Mouse (Mus musculus) neural tube, embryonic 14.5 days (tissue): ENCODE data around the gene Slc3a1. TPM values are rescaled to one million over a fixed set of nuclear protein-coding genes. Genes with fewer than 3 reads are reported as not detected.

Source experiments
- ATAC-seq: fragments of 200-750 bp; cut with Nextera tagmentation; 2 replicates; pipeline ENCODE4 v1.8.0; 2017; ENCODE audit warnings: low read depth, mild to moderate bottlenecking, moderate TSS enrichment, moderate library complexity
- H3K27ac ChIP-seq: fragments of 300-500 bp; sonication (generic); 2 replicates; pipeline ENCODE4 v1.5.1; 2014; ENCODE audit warnings: low read depth, mild to moderate bottlenecking, control low read depth, low read length, moderate library complexity, mixed read lengths
- H3K27me3 ChIP-seq: fragments of 300-500 bp; sonication (generic); 2 replicates; pipeline ENCODE4 v1.6.1; 2014; ENCODE audit warnings: low read length; ENCODE audit not compliant: control insufficient read depth, insufficient read depth
- H3K36me3 ChIP-seq: fragments of 300-500 bp; sonication (generic); 2 replicates; pipeline ENCODE4 v1.6.1; 2014; ENCODE audit warnings: low read length, mixed read lengths; ENCODE audit not compliant: control insufficient read depth, insufficient read depth
- H3K4me1 ChIP-seq: fragments of 300-500 bp; sonication (generic); 2 replicates; pipeline ENCODE4 v1.6.1; 2014; ENCODE audit warnings: low read length; ENCODE audit not compliant: control insufficient read depth, insufficient read depth
- H3K4me2 ChIP-seq: fragments of 300-500 bp; sonication (generic); 2 replicates; pipeline ENCODE4 v1.6.1; 2014; ENCODE audit warnings: mild to moderate bottlenecking, low read depth, low read length, control low read depth
- H3K4me3 ChIP-seq: fragments of 300-500 bp; sonication (generic); 2 replicates; pipeline ENCODE4 v1.5.1; 2014; ENCODE audit warnings: low read depth, low read length, control low read depth, mixed read lengths
- H3K9ac ChIP-seq: fragments of 300-500 bp; sonication (generic); replicated peaks from 2 replicates; pipeline ENCODE4 v1.6.1; 2014; ENCODE audit warnings: low read depth, mild to moderate bottlenecking, control low read depth, low read length, mixed read lengths
- H3K9me3 ChIP-seq: fragments of 300-500 bp; sonication (generic); 2 replicates; pipeline ENCODE4 v1.6.1; 2016; ENCODE audit warnings: low read length; ENCODE audit not compliant: control insufficient read depth
- WGBS: fragments of 180-500 bp; shearing (Covaris S2); extraction: QIAGEN DNeasy Blood & Tissue Kit; methylation state at CpG from one replicate; pipeline ENCODE4 v1.1.7; 2014; 5-methylcytosine and 5-hydroxymethylcytosine counted together
- polyA plus RNA-seq: library from polyadenylated mRNA; unstranded; fragments of >200 nt; fragmentation: Nextera tagmentation; extraction: Ambion mirVana; gene quantifications from 2 replicates; pipeline ENCODE4 v1.2.1, GENCODE M21; 2014

Slc3a1 gene
- polyA plus RNA-seq, 1 experiment from 2014 or later, result 0.27 TPM

- no peaks in the 10 kb centered on the region for H3K9me3 ChIP-seq
- H3K4me1 ChIP-seq, result no peaks in the 10 kb centered on the region
- no peak overlapping the region for H3K9ac ChIP-seq
- H3K27ac ChIP-seq, result no peak overlapping the region
- H3K4me2 ChIP-seq, result no peak overlapping the region
- no peak for ATAC-seq
- WGBS, result 86% methylated on average over 3 of the region's 3 CpGs
- H3K4me3 ChIP-seq, result no peak overlapping the region
- H3K27me3 ChIP-seq, result no peaks in the 10 kb centered on the region
- H3K36me3 ChIP-seq, result no peaks in the 10 kb centered on the region
Observed at GRCm38 (mm10) chr17:85027247-85027646, 929 bp upstream of the Slc3a1 start.

- Histone ChIP-seq H3K9ac (no peak overlapping the region), H3K36me3 (no peaks in the 10 kb centered on the region), H3K4me3 (no peak overlapping the region), H3K27me3 (no peaks in the 10 kb centered on the region), H3K27ac (no peak overlapping the region), H3K4me1 (no peaks in the 10 kb centered on the region), H3K4me2 (no peak overlapping the region), H3K9me3 (no peaks in the 10 kb centered on the region)
- WGBS, result 93% methylated on average over 10 of the region's 10 CpGs
- no peak for ATAC-seq
Observed at GRCm38 (mm10) chr17:85028797-85029196, 621 bp downstream of the Slc3a1 start.

GRCm38 (mm10) chr17:85030651-85031050, 2.5 kb downstream of the Slc3a1 start:
- ATAC-seq, result no peak
- Histone ChIP-seq H3K27me3 (no peaks in the 10 kb centered on the region), H3K27ac (no peak overlapping the region), H3K9me3 (no peaks in the 10 kb centered on the region), H3K4me1 (no peaks in the 10 kb centered on the region), H3K4me2 (no peak overlapping the region), H3K9ac (no peak overlapping the region), H3K36me3 (no peaks in the 10 kb centered on the region), H3K4me3 (no peak overlapping the region)
- WGBS, result 72% methylated on average over 5 of the region's 5 CpGs

- no peak for ATAC-seq
- Histone ChIP-seq H3K9ac (no peak overlapping the region), H3K9me3 (no peaks in the 10 kb centered on the region), H3K4me2 (no peak overlapping the region), H3K27me3 (no peaks in the 10 kb centered on the region), H3K4me3 (no peak overlapping the region), H3K27ac (no peak overlapping the region), H3K4me1 (no peaks in the 10 kb centered on the region), H3K36me3 (no peaks in the 10 kb centered on the region)
- WGBS, result 91% methylated on average over 3 of the region's 3 CpGs
Observed at GRCm38 (mm10) chr17:85033087-85033486, 4.9 kb downstream of the Slc3a1 start.

- Histone ChIP-seq H3K9me3 (no peaks in the 10 kb centered on the region), H3K36me3 (no peaks in the 10 kb centered on the region), H3K4me1 (no peaks in the 10 kb centered on the region), H3K4me3 (no peak overlapping the region), H3K9ac (no peak overlapping the region), H3K4me2 (no peak overlapping the region), H3K27me3 (no peaks in the 10 kb centered on the region), H3K27ac (no peak overlapping the region)
- ATAC-seq, result peak; percentile 49; the same call in 1 of the 2 replicates
- 67% methylated on average over 11 of the region's 11 CpGs for WGBS
Observed at GRCm38 (mm10) chr17:85034068-85034467, 5.9 kb downstream of the Slc3a1 start.

GRCm38 (mm10) chr17:85037855-85038254, 9.7 kb downstream of the Slc3a1 start:
- no peaks in the 10 kb centered on the region for H3K36me3 ChIP-seq
- no peak for ATAC-seq
- WGBS, result 88% methylated on average over 5 of the region's 5 CpGs
- no peak overlapping the region for H3K9ac ChIP-seq
- H3K27me3 ChIP-seq, result no peaks in the 10 kb centered on the region
- no peak overlapping the region for H3K4me2 ChIP-seq
- no peak overlapping the region for H3K27ac ChIP-seq
- no peaks in the 10 kb centered on the region for H3K4me1 ChIP-seq
- H3K4me3 ChIP-seq, result no peak overlapping the region
- no peaks in the 10 kb centered on the region for H3K9me3 ChIP-seq

- Histone ChIP-seq H3K9ac (no peak overlapping the region), H3K9me3 (no peaks in the 10 kb centered on the region), H3K4me1 (no peaks in the 10 kb centered on the region), H3K27me3 (no peaks in the 10 kb centered on the region), H3K4me2 (no peak overlapping the region), H3K36me3 (no peaks in the 10 kb centered on the region), H3K27ac (no peak overlapping the region), H3K4me3 (no peak overlapping the region)
- 83% methylated on average over 4 of the region's 4 CpGs for WGBS
- no peak for ATAC-seq
Observed at GRCm38 (mm10) chr17:85038311-85038710, 10.1 kb downstream of the Slc3a1 start.

- Histone ChIP-seq H3K9ac (no peak overlapping the region), H3K4me3 (no peak overlapping the region), H3K4me2 (no peak overlapping the region), H3K9me3 (no peaks in the 10 kb centered on the region), H3K36me3 (no peaks in the 10 kb centered on the region), H3K27ac (no peak overlapping the region), H3K27me3 (no peaks in the 10 kb centered on the region), H3K4me1 (no peaks in the 10 kb centered on the region)
- WGBS, result 98% methylated on average over 5 of the region's 5 CpGs
- ATAC-seq, result no peak
Observed at GRCm38 (mm10) chr17:85038761-85039160, 10.6 kb downstream of the Slc3a1 start.

- ATAC-seq, result no peak
- Histone ChIP-seq H3K4me3 (no peak overlapping the region), H3K27ac (no peak overlapping the region), H3K27me3 (no peaks in the 10 kb centered on the region), H3K4me2 (no peak overlapping the region), H3K9ac (no peak overlapping the region), H3K9me3 (no peaks in the 10 kb centered on the region), H3K36me3 (no peaks in the 10 kb centered on the region), H3K4me1 (no peaks in the 10 kb centered on the region)
- WGBS, result 78% methylated on average over 7 of the region's 7 CpGs
Observed at GRCm38 (mm10) chr17:85040913-85041312, 12.7 kb downstream of the Slc3a1 start.

- Histone ChIP-seq H3K4me1 (no peaks in the 10 kb centered on the region), H3K4me3 (no peak overlapping the region), H3K27me3 (no peaks in the 10 kb centered on the region), H3K4me2 (no peak overlapping the region), H3K9me3 (no peaks in the 10 kb centered on the region), H3K9ac (no peak overlapping the region), H3K27ac (no peak overlapping the region), H3K36me3 (no peaks in the 10 kb centered on the region)
- ATAC-seq, result no peak
- WGBS, result 89% methylated on average over 6 of the region's 6 CpGs
Observed at GRCm38 (mm10) chr17:85042419-85042818, 14.2 kb downstream of the Slc3a1 start.
